Mouse (Mus musculus): ENCODE data around the gene Sun1. TPM values are rescaled to one million over a fixed set of nuclear protein-coding genes. Genes with fewer than 3 reads are reported as not detected.

The Sun1 gene
- polyA plus RNA-seq, 1 experiment from 2014 or later = 40.9 TPM

DNA sequence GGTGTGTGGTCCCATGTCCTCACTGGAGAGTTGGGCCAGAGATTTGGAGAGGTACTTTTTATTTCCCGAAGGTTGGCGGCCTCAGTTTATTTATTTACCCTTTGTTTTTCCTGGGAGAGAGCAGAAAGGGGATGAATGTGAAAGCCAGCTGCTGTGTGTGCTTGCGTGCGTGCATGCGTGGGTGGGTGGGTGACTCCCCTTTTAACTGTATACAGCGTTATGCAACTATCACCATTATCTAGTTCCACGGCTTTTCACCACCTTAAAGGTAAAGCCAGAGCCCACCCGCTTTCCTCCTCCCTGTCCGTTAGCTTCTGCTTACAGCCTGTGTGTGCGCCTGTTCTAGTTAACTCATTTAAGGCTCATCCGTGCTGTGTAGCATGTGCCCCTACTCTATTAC lies 1.7 kb downstream of the Sun1 start:
- Histone ChIP-seq H3K4me2 (ENCODE audit: low read length) (peak overlapping the region; percentile 65), H3K27ac (ENCODE audit: low read depth, low read length) (no peak overlapping the region), H3K9ac (ENCODE audit: low read depth, low read length) (no peak overlapping the region; the same call in 1 of the 2 replicates), H3K9me3 (ENCODE audit: control insufficient read depth, low read length) (no peaks in the 10 kb centered on the region), H3K36me3 (ENCODE audit: control insufficient read depth, insufficient read depth, low read length) (no peaks in the 10 kb centered on the region), H3K4me1 (ENCODE audit: control insufficient read depth, insufficient read depth, low read depth, low read length) (peaks cover 25% of the 10 kb centered on the region), H3K4me3 (ENCODE audit: low read length) (peak overlapping the region; percentile 88; the same call in 1 of the 2 replicates), H3K27me3 (replicated peaks; ENCODE audit: control insufficient read depth, insufficient read depth, low read length) (no peaks in the 10 kb centered on the region)
- 73% methylated on average over 11 of the region's 11 CpGs for WGBS
- no peak for ATAC-seq

DNA sequence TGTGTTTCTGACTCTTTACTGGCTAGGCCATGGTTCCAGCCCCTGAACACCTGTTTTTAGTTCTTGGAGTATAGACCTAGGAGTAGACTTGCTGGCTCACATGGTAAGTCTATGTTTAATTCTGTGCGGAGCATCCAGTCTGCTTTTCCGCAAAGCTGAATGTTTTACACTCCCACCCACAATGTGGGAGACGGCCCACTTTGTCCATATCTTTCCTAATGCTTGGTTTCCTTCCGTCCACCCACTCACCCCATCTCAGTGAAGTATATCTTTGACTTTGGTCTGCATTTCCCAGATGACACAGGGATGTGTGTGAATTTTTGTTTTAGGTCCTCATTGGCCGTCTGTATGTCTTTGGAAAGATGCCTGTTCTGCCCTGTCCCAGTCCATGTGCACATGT lies 2.9 kb downstream of the Sun1 start:
- Histone ChIP-seq H3K4me2 (ENCODE audit: low read length) (no peak overlapping the region), H3K4me1 (ENCODE audit: control insufficient read depth, insufficient read depth, low read depth, low read length) (peaks cover 25% of the 10 kb centered on the region), H3K27ac (ENCODE audit: low read depth, low read length) (no peak overlapping the region), H3K4me3 (ENCODE audit: low read length) (no peak overlapping the region), H3K9me3 (ENCODE audit: control insufficient read depth, low read length) (no peaks in the 10 kb centered on the region), H3K27me3 (replicated peaks; ENCODE audit: control insufficient read depth, insufficient read depth, low read length) (no peaks in the 10 kb centered on the region), H3K36me3 (ENCODE audit: control insufficient read depth, insufficient read depth, low read length) (no peaks in the 10 kb centered on the region), H3K9ac (ENCODE audit: low read depth, low read length) (no peak overlapping the region)
- 91% methylated on average over 5 of the region's 5 CpGs for WGBS
- ATAC-seq = no peak

DNA sequence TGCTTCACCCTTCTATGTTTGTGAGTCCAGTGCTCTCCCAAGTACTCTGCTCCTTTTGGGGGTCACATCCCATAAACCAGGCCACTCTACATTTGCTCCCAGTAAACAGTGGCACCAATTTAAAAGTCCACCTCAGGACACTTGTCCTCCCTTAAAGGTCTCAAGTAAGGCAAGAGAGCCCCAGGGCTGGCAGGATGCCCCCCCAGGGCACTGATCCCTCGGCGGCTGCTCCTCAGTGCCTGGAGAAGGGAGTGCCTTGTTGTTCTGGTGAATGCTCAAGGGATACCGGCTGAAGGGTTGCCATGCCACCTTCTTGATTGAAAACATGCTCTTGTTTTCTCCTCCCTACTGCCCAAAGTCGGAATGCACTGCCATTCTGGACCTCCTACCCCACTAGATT lies 5.6 kb downstream of the Sun1 start:
- ATAC-seq = no peak
- 0 out of 2 replicates have a peak, but pooled peaks cover 3% of the 10 kb centered on the region for H3K36me3 ChIP-seq (ENCODE audit: control insufficient read depth, insufficient read depth, low read length)
- H3K4me3 ChIP-seq (ENCODE audit: low read length) = no peak overlapping the region
- no peak overlapping the region for H3K4me2 ChIP-seq (ENCODE audit: low read length)
- no peak overlapping the region for H3K27ac ChIP-seq (ENCODE audit: low read depth, low read length)
- no peaks in the 10 kb centered on the region for H3K27me3 ChIP-seq (replicated peaks; ENCODE audit: control insufficient read depth, insufficient read depth, low read length)
- WGBS = 45% methylated on average over 4 of the region's 4 CpGs
- H3K4me1 ChIP-seq (ENCODE audit: control insufficient read depth, insufficient read depth, low read depth, low read length) = peaks cover 21% of the 10 kb centered on the region
- H3K9me3 ChIP-seq (ENCODE audit: control insufficient read depth, low read length) = no peaks in the 10 kb centered on the region
- no peak overlapping the region for H3K9ac ChIP-seq (ENCODE audit: low read depth, low read length)

DNA sequence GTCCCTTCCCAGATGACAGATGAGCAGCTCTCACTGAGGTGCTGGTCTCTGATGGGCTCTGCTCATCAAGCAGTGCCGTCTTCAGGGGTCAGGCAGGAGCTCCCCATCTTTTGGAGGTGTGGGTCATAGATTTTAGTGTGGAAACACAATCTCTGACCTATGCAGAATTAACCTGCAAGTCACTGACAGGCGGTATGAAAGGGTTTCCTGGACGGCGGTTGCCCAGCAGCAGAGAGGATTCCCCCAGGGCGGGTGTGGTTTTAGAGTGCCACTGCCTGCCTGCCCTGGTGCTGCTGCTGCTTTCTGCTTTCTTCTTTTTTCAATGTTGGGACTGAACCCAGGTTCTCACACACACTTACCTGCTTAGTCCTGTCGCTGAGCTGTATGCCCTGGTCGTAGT lies 6.1 kb downstream of the Sun1 start:
- 61% methylated on average over 7 of the region's 7 CpGs for WGBS

DNA sequence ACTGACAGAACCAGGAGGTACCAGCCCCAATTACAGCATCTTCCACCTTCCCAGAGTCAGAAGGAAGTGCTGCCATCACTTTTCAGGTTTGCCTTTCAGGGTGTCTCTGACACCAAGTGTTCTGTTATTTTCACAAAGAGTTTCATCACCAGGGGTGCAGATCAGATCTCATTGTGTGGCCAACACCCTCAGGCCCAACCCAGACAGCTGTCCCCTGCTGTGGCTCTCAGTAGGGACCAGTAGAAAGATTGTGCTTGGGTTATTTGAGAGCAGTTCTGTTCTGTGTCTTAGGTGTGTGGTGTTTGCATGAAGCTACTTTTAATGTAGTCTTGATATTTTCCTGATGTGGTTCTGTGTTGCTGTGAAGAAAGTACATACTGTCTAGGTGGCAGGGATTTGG lies 7.7 kb downstream of the Sun1 start:
- Histone ChIP-seq H3K4me3 (ENCODE audit: low read length) (no peak overlapping the region), H3K27me3 (replicated peaks; ENCODE audit: control insufficient read depth, insufficient read depth, low read length) (no peaks in the 10 kb centered on the region), H3K9me3 (ENCODE audit: control insufficient read depth, low read length) (no peaks in the 10 kb centered on the region), H3K9ac (ENCODE audit: low read depth, low read length) (no peak overlapping the region), H3K4me2 (ENCODE audit: low read length) (no peak overlapping the region), H3K36me3 (ENCODE audit: control insufficient read depth, insufficient read depth, low read length) (0 out of 2 replicates have a peak, but pooled peaks cover 3% of the 10 kb centered on the region), H3K4me1 (ENCODE audit: control insufficient read depth, insufficient read depth, low read depth, low read length) (peaks cover 7% of the 10 kb centered on the region), H3K27ac (ENCODE audit: low read depth, low read length) (no peak overlapping the region)
- no peak for ATAC-seq

More for the DNA sequence above, 6.1 kb downstream of the Sun1 start:
- Histone ChIP-seq H3K4me3 (ENCODE audit: low read length) (no peak overlapping the region), H3K27me3 (replicated peaks; ENCODE audit: control insufficient read depth, insufficient read depth, low read length) (no peaks in the 10 kb centered on the region), H3K27ac (ENCODE audit: low read depth, low read length) (no peak overlapping the region), H3K36me3 (ENCODE audit: control insufficient read depth, insufficient read depth, low read length) (0 out of 2 replicates have a peak, but pooled peaks cover 3% of the 10 kb centered on the region), H3K4me2 (ENCODE audit: low read length) (no peak overlapping the region), H3K4me1 (ENCODE audit: control insufficient read depth, insufficient read depth, low read depth, low read length) (peaks cover 18% of the 10 kb centered on the region), H3K9ac (ENCODE audit: low read depth, low read length) (no peak overlapping the region), H3K9me3 (ENCODE audit: control insufficient read depth, low read length) (no peaks in the 10 kb centered on the region)
- ATAC-seq = no peak

DNA sequence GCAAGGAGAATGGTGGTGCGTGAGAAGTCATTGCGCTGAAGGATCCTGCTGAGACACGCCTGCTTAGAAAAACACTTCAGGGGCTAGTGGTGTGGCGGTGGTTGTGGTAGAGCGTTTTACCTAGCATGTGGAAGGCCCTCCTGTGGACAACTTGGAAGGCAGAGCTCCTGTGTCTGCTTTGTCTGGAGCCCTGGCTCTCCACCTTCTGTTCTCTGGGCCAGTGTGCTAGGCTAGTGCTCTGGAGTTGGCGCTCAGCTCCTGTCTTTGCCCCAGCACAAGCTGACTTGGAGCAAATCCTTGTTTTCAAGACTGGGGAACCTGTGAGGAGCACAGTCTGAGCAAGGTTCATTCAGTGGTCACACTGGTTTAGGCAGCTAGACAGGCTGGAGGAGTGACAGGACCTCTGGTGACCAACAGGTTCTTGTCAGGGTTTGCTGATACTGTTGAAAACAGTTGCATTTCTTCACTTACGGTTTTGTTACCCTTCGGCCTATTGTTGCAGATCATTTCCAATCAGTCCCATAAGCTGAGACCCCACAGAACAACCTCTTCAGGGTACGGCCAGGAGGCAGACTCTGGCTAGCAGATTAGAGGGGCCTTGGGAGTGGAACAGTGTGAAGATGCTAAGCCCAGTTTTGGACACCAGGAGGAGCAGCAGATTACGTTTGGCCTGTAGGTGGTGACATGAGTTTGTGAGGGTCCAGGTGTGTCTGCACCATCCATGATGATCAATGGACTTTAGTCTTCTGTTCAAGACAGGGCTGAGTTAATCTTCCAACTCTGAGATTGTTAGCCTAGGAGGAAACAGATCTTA lies 8.6 kb downstream of the Sun1 start:
- Histone ChIP-seq H3K9me3 (ENCODE audit: control insufficient read depth, low read length) (no peaks in the 10 kb centered on the region), H3K27ac (ENCODE audit: low read depth, low read length) (no peak overlapping the region), H3K4me3 (ENCODE audit: low read length) (no peak overlapping the region), H3K9ac (ENCODE audit: low read depth, low read length) (no peak overlapping the region), H3K4me2 (ENCODE audit: low read length) (no peak overlapping the region), H3K36me3 (ENCODE audit: control insufficient read depth, insufficient read depth, low read length) (0 out of 2 replicates have a peak, but pooled peaks cover 3% of the 10 kb centered on the region), H3K4me1 (ENCODE audit: control insufficient read depth, insufficient read depth, low read depth, low read length) (peaks cover 5% of the 10 kb centered on the region), H3K27me3 (replicated peaks; ENCODE audit: control insufficient read depth, insufficient read depth, low read length) (no peaks in the 10 kb centered on the region)
- ATAC-seq = no peak
- 92% methylated on average over 10 of the region's 10 CpGs for WGBS

DNA sequence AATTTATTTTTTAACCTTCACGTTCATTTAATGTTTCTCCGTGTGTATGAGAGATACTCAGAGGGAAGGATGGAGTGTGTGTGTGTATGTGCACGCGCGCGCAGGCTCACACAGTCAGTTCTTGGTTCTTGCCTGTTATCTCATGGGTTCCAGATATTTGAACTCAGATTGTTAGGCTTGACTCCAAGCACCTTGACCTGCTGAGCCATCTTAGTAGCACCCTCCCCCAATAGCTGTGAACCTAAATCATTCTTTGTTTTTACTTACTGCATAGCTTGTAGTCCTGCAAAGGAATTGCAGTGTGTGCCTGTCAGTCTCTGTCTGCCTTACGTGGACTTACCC lies 9.2 kb downstream of the Sun1 start:
- peaks cover 5% of the 10 kb centered on the region for H3K4me1 ChIP-seq (ENCODE audit: control insufficient read depth, insufficient read depth, low read depth, low read length)
- ATAC-seq = no peak
- no peaks in the 10 kb centered on the region for H3K9me3 ChIP-seq (ENCODE audit: control insufficient read depth, low read length)
- no peak overlapping the region for H3K27ac ChIP-seq (ENCODE audit: low read depth, low read length)
- WGBS = 98% methylated on average over 7 of the region's 7 CpGs
- 0 out of 2 replicates have a peak, but pooled peaks cover 3% of the 10 kb centered on the region for H3K36me3 ChIP-seq (ENCODE audit: control insufficient read depth, insufficient read depth, low read length)
- H3K4me3 ChIP-seq (ENCODE audit: low read length) = no peak overlapping the region
- no peak overlapping the region for H3K4me2 ChIP-seq (ENCODE audit: low read length)
- no peak overlapping the region for H3K9ac ChIP-seq (ENCODE audit: low read depth, low read length)
- no peaks in the 10 kb centered on the region for H3K27me3 ChIP-seq (replicated peaks; ENCODE audit: control insufficient read depth, insufficient read depth, low read length)

DNA sequence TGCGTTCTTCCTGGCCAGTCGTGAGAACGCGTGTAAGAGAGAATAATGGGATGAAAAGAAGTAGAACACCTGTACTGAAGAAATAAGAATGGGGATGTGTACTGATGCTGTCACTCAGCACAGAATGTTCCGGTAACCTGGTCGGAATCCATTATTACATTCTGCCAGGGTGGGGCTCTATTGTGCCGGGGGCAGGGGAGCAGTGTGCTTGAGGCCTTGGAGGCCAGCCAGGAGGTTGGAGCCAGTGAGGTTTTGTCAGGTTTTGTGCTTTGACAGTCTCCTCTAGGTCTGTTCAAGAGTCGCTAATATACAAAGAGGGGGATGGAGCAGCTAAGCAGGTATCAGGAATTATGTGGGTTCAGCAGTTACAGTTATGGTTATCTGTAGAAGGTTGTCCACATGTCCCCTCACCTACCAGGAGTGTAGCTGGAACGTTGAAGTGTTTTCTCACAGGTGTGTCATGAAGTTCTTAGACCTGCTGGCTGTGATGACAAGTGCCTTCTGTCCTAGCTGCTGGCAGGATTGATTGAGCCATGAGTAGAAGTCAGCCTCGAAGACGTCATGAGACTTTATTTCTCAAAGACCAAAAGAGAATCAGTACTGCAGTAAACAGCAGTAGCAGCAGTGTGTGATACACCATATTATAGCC lies 11.4 kb downstream of the Sun1 start:
- Histone ChIP-seq H3K4me1 (ENCODE audit: control insufficient read depth, insufficient read depth, low read depth, low read length) (no peaks in the 10 kb centered on the region), H3K27me3 (replicated peaks; ENCODE audit: control insufficient read depth, insufficient read depth, low read length) (no peaks in the 10 kb centered on the region), H3K9me3 (ENCODE audit: control insufficient read depth, low read length) (no peaks in the 10 kb centered on the region), H3K4me2 (ENCODE audit: low read length) (no peak overlapping the region), H3K27ac (ENCODE audit: low read depth, low read length) (no peak overlapping the region), H3K9ac (ENCODE audit: low read depth, low read length) (no peak overlapping the region), H3K36me3 (ENCODE audit: control insufficient read depth, insufficient read depth, low read length) (peaks cover 8% of the 10 kb centered on the region), H3K4me3 (ENCODE audit: low read length) (no peak overlapping the region)
- no peak for ATAC-seq
- WGBS = 90% methylated on average over 11 of the region's 11 CpGs

DNA sequence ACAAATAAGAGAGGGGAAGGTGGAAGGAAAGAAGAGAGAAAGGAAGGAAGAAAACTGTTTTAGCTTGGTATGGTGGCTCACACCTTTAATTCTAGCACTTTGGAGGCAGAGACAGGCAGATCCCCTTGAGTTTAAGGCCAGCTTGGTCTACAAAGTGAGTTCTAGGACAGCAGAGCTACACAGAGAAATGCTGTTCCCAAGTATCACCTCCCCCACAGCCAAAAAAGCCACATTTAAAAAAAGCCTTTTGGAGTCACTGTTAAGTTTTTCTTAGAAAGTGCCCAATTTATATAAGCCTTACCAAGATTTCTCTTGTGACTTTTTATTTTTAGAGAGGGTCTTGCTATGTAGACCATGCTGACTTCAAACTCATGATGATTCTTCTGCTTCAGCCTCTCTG lies 13.9 kb downstream of the Sun1 start:
- no peak for ATAC-seq
- Histone ChIP-seq H3K9ac (ENCODE audit: low read depth, low read length) (no peak overlapping the region), H3K4me1 (ENCODE audit: control insufficient read depth, insufficient read depth, low read depth, low read length) (no peaks in the 10 kb centered on the region), H3K4me3 (ENCODE audit: low read length) (no peak overlapping the region), H3K27me3 (replicated peaks; ENCODE audit: control insufficient read depth, insufficient read depth, low read length) (no peaks in the 10 kb centered on the region), H3K9me3 (ENCODE audit: control insufficient read depth, low read length) (no peaks in the 10 kb centered on the region), H3K36me3 (ENCODE audit: control insufficient read depth, insufficient read depth, low read length) (peaks cover 5% of the 10 kb centered on the region), H3K4me2 (ENCODE audit: low read length) (no peak overlapping the region), H3K27ac (ENCODE audit: low read depth, low read length) (no peak overlapping the region)

All from hindbrain, embryonic 16.5 days (tissue).